Mouse (Mus musculus) midbrain, postnatal 0 days (tissue): ENCODE measurements around the gene Emp3. TPM values are rescaled to one million over a fixed set of nuclear protein-coding genes. Genes with fewer than 3 reads are reported as not detected.
A peak's percentile ranks its signal among the peaks of the same experiment; 100 is the strongest.

Source experiments
- ATAC-seq: fragments of 200-750 bp; cut with Nextera tagmentation; 2 replicates; pipeline ENCODE4 v1.8.0; 2017; ENCODE audit warnings: moderate number of reproducible peaks, mild to moderate bottlenecking, moderate TSS enrichment, moderate library complexity; ENCODE audit not compliant: low FRiP score
- DNase-seq: peaks from one replicate; pipeline ENCODE4 v3.0.0-alpha.2; 2015; ENCODE audit warnings: low spot score
- H3K27ac ChIP-seq: fragments of 300-500 bp; sonication (generic); 2 replicates; pipeline ENCODE4 v1.5.1; 2014; ENCODE audit warnings: low read depth, mild to moderate bottlenecking, low read length, mixed read lengths
- H3K27me3 ChIP-seq: fragments of 300-500 bp; sonication (generic); 2 replicates; pipeline ENCODE4 v1.6.1; 2014; ENCODE audit warnings: low read length, control low read depth, mixed read lengths; ENCODE audit not compliant: insufficient read depth
- H3K36me3 ChIP-seq: fragments of 300-500 bp; sonication (generic); 2 replicates; pipeline ENCODE4 v1.6.1; 2014; ENCODE audit warnings: low read length, control low read depth, mixed read lengths; ENCODE audit not compliant: insufficient read depth
- H3K4me1 ChIP-seq: fragments of 300-500 bp; sonication (generic); 2 replicates; pipeline ENCODE4 v1.6.1; 2014; ENCODE audit warnings: mild to moderate bottlenecking, control low read depth, antibody characterized with exemption, low read length, mixed read lengths; ENCODE audit not compliant: insufficient read depth
- H3K4me2 ChIP-seq: fragments of 300-500 bp; sonication (generic); 2 replicates; pipeline ENCODE4 v1.6.1; 2014; ENCODE audit warnings: low read depth, mild to moderate bottlenecking, low read length, mixed read lengths; ENCODE audit not compliant: poor library complexity, severe bottlenecking
- H3K4me3 ChIP-seq: fragments of 300-500 bp; sonication (generic); 2 replicates; pipeline ENCODE4 v1.5.1; 2014; ENCODE audit warnings: low read depth, mild to moderate bottlenecking, low read length, moderate library complexity
- H3K9ac ChIP-seq: fragments of 300-500 bp; sonication (generic); replicated peaks from 2 replicates; pipeline ENCODE4 v1.6.1; 2014; ENCODE audit warnings: mild to moderate bottlenecking, low read length, moderate library complexity, mixed read lengths; ENCODE audit not compliant: poor library complexity, severe bottlenecking
- H3K9me3 ChIP-seq: fragments of 300-500 bp; sonication (generic); 2 replicates; pipeline ENCODE4 v1.6.1; 2016; ENCODE audit warnings: low read length, control low read depth
- CTCF ChIP-seq: IDR thresholded peaks from 2 replicates; pipeline ENCODE4 v1.5.1; 2016; ENCODE audit warnings: antibody characterized with exemption, mild to moderate bottlenecking
- WGBS: fragments of 180-500 bp; shearing (Covaris S2); extraction: QIAGEN DNeasy Blood & Tissue Kit; methylation state at CpG from one replicate; pipeline ENCODE4 v1.1.7; 2014; 5-methylcytosine and 5-hydroxymethylcytosine counted together
- polyA plus RNA-seq: library from polyadenylated mRNA; unstranded; fragments of >200 nt; fragmentation: Nextera tagmentation; extraction: Ambion mirVana; gene quantifications from 2 replicates; pipeline ENCODE4 v1.2.1, GENCODE M21; 2015
- total RNA-seq: library from RNA; depleted of rRNA; stranded (reverse); fragments of >200 nt; gene quantifications from 2 replicates; pipeline ENCODE4 v1.2.3, GENCODE M21; 2014

Emp3 gene
- total and polyA plus RNA-seq, 2 experiments from 2014 or later = 12.8 to 36.4 TPM

GRCm38 (mm10) chr7:45922928-45923761 is 1.9 kb upstream of the Emp3 start:
- Histone ChIP-seq H3K9ac (peak overlapping the region; percentile 59), H3K9me3 (no peaks in the 10 kb centered on the region), H3K27me3 (no peaks in the 10 kb centered on the region), H3K4me3 (peak overlapping the region; percentile 50), H3K27ac (peak overlapping the region; percentile 75), H3K36me3 (no peaks in the 10 kb centered on the region), H3K4me2 (peak overlapping the region; percentile 80), H3K4me1 (peaks cover 3% of the 10 kb centered on the region; the same call in 1 of the 2 replicates)
- DNase-seq (peak; percentile 97), ATAC-seq (peak; percentile 87)
- under 1% methylated on average over 37 of the region's 37 CpGs for WGBS
- no peak for TF ChIP-seq CTCF

DNA sequence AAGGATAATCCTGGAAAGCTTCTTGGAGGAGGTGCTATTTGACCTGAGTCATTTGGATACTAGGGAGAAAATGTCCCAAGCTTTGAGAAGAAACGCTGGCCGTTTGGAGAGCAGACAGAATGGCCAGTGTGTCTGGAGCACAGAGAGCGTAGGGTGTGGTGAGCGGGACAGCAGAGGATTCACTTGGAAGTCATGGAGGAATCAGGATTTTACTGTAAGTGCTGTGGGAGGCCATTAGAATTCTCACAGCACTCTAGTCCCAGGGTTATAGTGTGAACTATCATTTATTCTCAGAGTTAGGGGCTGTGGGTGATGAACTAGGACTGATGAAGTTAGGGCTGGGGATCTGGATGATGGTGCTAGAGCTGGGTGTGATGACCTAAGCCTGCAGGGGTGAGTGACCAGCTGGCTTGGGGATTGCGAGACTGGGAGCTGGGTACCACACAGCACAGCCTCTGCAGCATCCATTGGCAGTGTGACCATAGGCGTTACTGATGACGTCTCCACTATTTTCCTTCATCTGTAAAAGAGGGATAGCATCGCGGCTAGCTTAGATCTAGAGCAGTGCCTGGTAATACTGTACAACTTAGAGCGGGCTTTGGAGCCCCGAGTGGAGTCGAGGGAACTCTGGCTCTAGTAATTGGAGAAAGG is 871 bp upstream of the Emp3 start:
- peak overlapping the region; percentile 75 for H3K27ac ChIP-seq
- H3K9ac ChIP-seq = no peak overlapping the region
- WGBS = 87% methylated on average over 12 of the region's 12 CpGs
- no peaks in the 10 kb centered on the region for H3K27me3 ChIP-seq
- no peak overlapping the region for H3K4me3 ChIP-seq
- peaks cover 4% of the 10 kb centered on the region; the same call in 1 of the 2 replicates for H3K4me1 ChIP-seq
- no peak for ATAC-seq
- H3K9me3 ChIP-seq = no peaks in the 10 kb centered on the region
- no peak for DNase-seq
- peak overlapping the region; percentile 80 for H3K4me2 ChIP-seq
- H3K36me3 ChIP-seq = no peaks in the 10 kb centered on the region
- no peak for TF ChIP-seq CTCF

DNA sequence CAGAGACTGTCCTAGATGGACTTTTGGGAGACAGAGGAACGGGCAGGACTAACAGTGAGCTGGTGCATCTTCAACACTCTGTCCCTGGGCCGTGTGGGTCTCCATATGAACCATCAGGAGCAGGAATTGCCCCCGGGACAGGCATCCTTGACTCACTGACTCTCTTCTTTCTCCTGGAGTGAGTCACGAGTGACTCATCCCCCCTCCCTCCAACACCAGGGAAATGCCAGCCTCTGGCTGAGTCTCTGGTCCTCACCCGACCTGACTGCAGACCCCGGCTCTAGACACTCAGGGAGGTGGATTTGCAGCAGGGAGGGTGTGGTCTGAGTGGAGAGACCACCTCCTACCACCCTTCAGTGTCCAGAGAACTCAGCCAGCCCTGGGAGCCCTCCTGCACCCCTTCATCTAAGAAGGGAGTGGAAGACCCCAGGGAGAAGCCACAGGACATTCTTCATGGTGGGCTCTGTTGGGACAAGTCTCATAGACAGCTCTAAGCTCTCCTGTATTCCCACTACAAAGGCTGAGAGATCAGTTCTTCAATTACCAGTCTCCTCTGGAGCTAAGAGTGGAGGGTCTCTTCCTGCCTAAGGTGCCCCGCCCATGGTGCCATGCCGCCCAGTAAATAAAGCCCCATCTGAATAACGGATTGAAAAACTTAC is 492 bp downstream of the Emp3 start:
- Histone ChIP-seq H3K4me1 (peaks cover 14% of the 10 kb centered on the region), H3K4me3 (peak overlapping the region; percentile 10; the same call in 1 of the 2 replicates), H3K27me3 (no peaks in the 10 kb centered on the region), H3K36me3 (no peaks in the 10 kb centered on the region), H3K9ac (no peak overlapping the region), H3K4me2 (peak overlapping the region; percentile 10; the same call in 1 of the 2 replicates), H3K27ac (no peak overlapping the region), H3K9me3 (no peaks in the 10 kb centered on the region)
- 56% methylated on average over 9 of the region's 9 CpGs for WGBS
- TF ChIP-seq CTCF = no peak
- ATAC-seq (no peak), DNase-seq (no peak)

DNA sequence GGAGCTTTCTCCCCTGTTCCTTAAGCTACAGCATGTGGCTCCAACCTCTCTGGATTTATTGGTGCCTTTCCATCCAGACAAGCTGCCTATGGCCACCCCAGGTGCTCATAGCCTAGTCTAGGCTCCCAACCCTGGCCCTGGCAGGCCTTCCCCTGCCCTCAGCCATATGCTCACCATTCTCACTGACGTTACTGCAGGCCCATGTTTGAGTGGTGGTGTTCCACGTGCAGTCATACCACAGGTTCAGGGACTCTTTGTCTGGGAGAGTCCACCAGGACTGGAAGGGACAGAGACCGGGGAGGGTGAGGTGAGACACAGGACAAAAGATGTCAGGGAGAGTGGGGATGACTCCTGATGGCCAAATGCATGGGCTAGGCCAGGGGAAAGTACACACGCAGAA is 1.4 kb downstream of the Emp3 start:
- H3K36me3 ChIP-seq = no peaks in the 10 kb centered on the region
- no peaks in the 10 kb centered on the region for H3K27me3 ChIP-seq
- WGBS = 77% methylated on average over 4 of the region's 4 CpGs
- DNase-seq = no peak
- H3K9me3 ChIP-seq = no peaks in the 10 kb centered on the region
- no peak for TF ChIP-seq CTCF
- H3K9ac ChIP-seq = no peak overlapping the region
- no peak for ATAC-seq
- H3K4me1 ChIP-seq = peaks cover 14% of the 10 kb centered on the region
- no peak overlapping the region for H3K4me3 ChIP-seq
- no peak overlapping the region for H3K27ac ChIP-seq
- no peak overlapping the region for H3K4me2 ChIP-seq

DNA sequence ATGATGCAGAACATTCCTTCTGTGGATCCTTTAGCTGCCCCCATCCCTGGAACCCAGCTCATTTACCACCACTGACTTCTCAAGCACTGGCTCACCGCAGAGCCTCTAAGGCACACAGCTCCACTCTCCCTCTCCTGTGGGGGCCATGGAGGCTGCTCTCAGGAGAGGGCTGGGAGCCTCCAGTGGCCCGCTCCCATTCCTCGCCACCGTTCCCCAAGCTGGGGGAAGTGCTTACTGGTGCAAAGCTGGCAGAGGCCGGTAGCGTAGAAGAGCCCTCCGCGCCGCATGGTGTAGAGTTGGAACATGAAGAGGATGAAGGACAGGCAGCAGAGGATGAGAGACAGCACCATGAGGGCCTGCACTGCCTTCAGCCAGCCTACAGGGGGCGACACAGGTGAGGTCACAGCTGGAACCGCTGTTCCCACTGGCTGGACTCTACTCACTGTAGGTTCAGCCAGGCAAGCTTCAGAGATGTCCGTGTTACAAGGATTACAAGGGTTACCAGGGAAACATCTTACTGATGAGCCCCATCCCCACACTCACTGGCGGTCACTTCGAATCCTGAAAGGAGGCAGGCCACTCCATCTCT is 2.0 kb downstream of the Emp3 start:
- Histone ChIP-seq H3K4me2 (no peak overlapping the region), H3K36me3 (no peaks in the 10 kb centered on the region), H3K4me1 (peaks cover 12% of the 10 kb centered on the region), H3K27ac (no peak overlapping the region), H3K9ac (no peak overlapping the region), H3K9me3 (no peaks in the 10 kb centered on the region), H3K4me3 (no peak overlapping the region), H3K27me3 (no peaks in the 10 kb centered on the region)
- peak; percentile 39 for TF ChIP-seq CTCF
- ATAC-seq = no peak
- no peak for DNase-seq
- 52% methylated on average over 14 of the region's 14 CpGs for whole genome bisulfite sequencing
